Mouse (Mus musculus) liver, embryonic 14.5 days (tissue): ENCODE data around the gene Rspo3. TPM values are rescaled to one million over a fixed set of nuclear protein-coding genes. Genes with fewer than 3 reads are reported as not detected.

ENCODE experiments used
- ATAC-seq: fragments of 200-750 bp; cut with Nextera tagmentation; 2 replicates; pipeline ENCODE4 v1.8.0; 2017; ENCODE audit warnings: moderate number of reproducible peaks, mild to moderate bottlenecking, moderate library complexity; ENCODE audit not compliant: insufficient read depth
- DNase-seq, 3 experiments: peaks; one replicate each; pipeline ENCODE4 v3.0.0-alpha.2; 2012 to 2013; ENCODE audit warnings: low read depth in 3 of 3, low spot score in 3 of 3
- H3K27ac ChIP-seq: fragments of 300-500 bp; sonication (generic); 2 replicates; pipeline ENCODE4 v1.5.1; 2014; ENCODE audit warnings: moderate library complexity, mild to moderate bottlenecking, control low read depth, inconsistent platforms
- H3K27me3 ChIP-seq: fragments of 300-500 bp; sonication (generic); 2 replicates; pipeline ENCODE4 v1.6.1; 2014; ENCODE audit warnings: mild to moderate bottlenecking, low read length, moderate library complexity; ENCODE audit not compliant: control insufficient read depth, insufficient read depth
- H3K36me3 ChIP-seq: fragments of 300-500 bp; sonication (generic); replicated peaks from 2 replicates; pipeline ENCODE4 v1.6.1; 2014; ENCODE audit warnings: low read depth; ENCODE audit not compliant: control insufficient read depth, insufficient read depth
- H3K4me1 ChIP-seq, 2 experiments: fragments of 200-500 bp in 1 of 2; fragments of 300-500 bp in 1 of 2; sonication (generic) in 1 of 2; replicated peaks; 2 replicates each; pipeline ENCODE4 v1.6.1; 2012 to 2014; ENCODE audit warnings: antibody characterized with exemption in 1 of 2, inconsistent platforms in 1 of 2, low read length in 1 of 2; ENCODE audit not compliant: control insufficient read depth in 2 of 2, insufficient read depth in 2 of 2
- H3K4me2 ChIP-seq: fragments of 300-500 bp; sonication (generic); 2 replicates; pipeline ENCODE4 v1.6.1; 2014; ENCODE audit warnings: low read depth, mild to moderate bottlenecking, control low read depth, moderate library complexity
- H3K4me3 ChIP-seq, 2 experiments: fragments of 200-500 bp in 1 of 2; fragments of 300-500 bp in 1 of 2; sonication (generic) in 1 of 2; 2 replicates each; pipeline ENCODE4 v1.5.1; 2012 to 2014; ENCODE audit warnings: low read depth in 2 of 2, low read length in 2 of 2, mild to moderate bottlenecking in 2 of 2, control low read depth in 1 of 2, inconsistent platforms in 1 of 2, moderate library complexity in 1 of 2; ENCODE audit not compliant: insufficient read depth in 1 of 2
- H3K9ac ChIP-seq: fragments of 300-500 bp; sonication (generic); replicated peaks from 2 replicates; pipeline ENCODE4 v1.6.1; 2014; ENCODE audit warnings: mild to moderate bottlenecking, control low read depth, moderate library complexity
- H3K9me3 ChIP-seq: fragments of 300-500 bp; sonication (generic); 2 replicates; pipeline ENCODE4 v1.6.1; 2016; ENCODE audit warnings: low read length, mixed read lengths; ENCODE audit not compliant: control insufficient read depth
- CTCF ChIP-seq: IDR thresholded peaks from 2 replicates; pipeline ENCODE4 v1.5.1; 2016; ENCODE audit warnings: antibody characterized with exemption, low read depth, control low read depth
- EP300 ChIP-seq: IDR thresholded peaks from 2 replicates; pipeline ENCODE4 v1.6.1; 2016; ENCODE audit warnings: antibody characterized with exemption, low read depth
- WGBS: fragments of 180-500 bp; shearing (Covaris S2); extraction: QIAGEN DNeasy Blood & Tissue Kit; methylation state at CpG from one replicate; pipeline ENCODE4 v1.1.7; 2014; ENCODE audit not compliant: insufficient replicate concordance; 5-methylcytosine and 5-hydroxymethylcytosine counted together
- polyA plus RNA-seq, 2 experiments: library from polyadenylated mRNA; depleted of rRNA in 1 of 2; stranded (reverse) in 1 of 2; unstranded in 1 of 2; fragments of >200 nt; fragmentation: Nextera tagmentation in 1 of 2; extraction: Ambion mirVana in 1 of 2; gene quantifications; 2 replicates each; pipeline versions ENCODE4 v1.2.1 to v1.2.3; 2012 to 2014

Rspo3 gene
- polyA plus RNA-seq, 2 experiments: 0.88 to 1.9 TPM

- DNase-seq (peak in 1 of 3 experiments; percentile 6), ATAC-seq (no peak)
- no peak overlapping the region for H3K9ac ChIP-seq
- H3K27me3 ChIP-seq: peaks cover 39% of the 10 kb centered on the region
- H3K4me2 ChIP-seq: no peak overlapping the region
- 2% methylated on average over 30 of the region's 30 CpGs for WGBS
- H3K4me1 ChIP-seq: no peaks in the 10 kb centered on the region
- TF ChIP-seq CTCF (peak; percentile 46), EP300 (no peak)
- no peaks in the 10 kb centered on the region for H3K9me3 ChIP-seq
- no peaks in the 10 kb centered on the region for H3K36me3 ChIP-seq
- H3K4me3 ChIP-seq: peak overlapping the region; percentile 20 to 37; a peak in 3 of 4 replicates
- no peak overlapping the region for H3K27ac ChIP-seq
Observed at GRCm38 (mm10) chr10:29532821-29533715, 2.6 kb downstream of the Rspo3 start.

- TF ChIP-seq CTCF (no peak), EP300 (no peak)
- no peak for ATAC-seq
Observed at GRCm38 (mm10) chr10:29513563-29513962, 22.1 kb downstream of the Rspo3 start.

GRCm38 (mm10) chr10:29508167-29508566 is 27.5 kb downstream of the Rspo3 start:
- TF ChIP-seq CTCF (no peak), EP300 (no peak)
- Histone ChIP-seq H3K4me2 (no peak overlapping the region), H3K9me3 (no peaks in the 10 kb centered on the region), H3K36me3 (no peaks in the 10 kb centered on the region), H3K4me3 (no peak overlapping the region), H3K9ac (no peak overlapping the region), H3K4me1 (no peaks in the 10 kb centered on the region), H3K27me3 (no peaks in the 10 kb centered on the region), H3K27ac (no peak overlapping the region)
- 45% methylated on average over 2 of the region's 2 CpGs for WGBS
- DNase-seq: no peak
- ATAC-seq: no peak

More at GRCm38 (mm10) chr10:29513563-29513962, 22.1 kb downstream of the Rspo3 start:
- H3K36me3 ChIP-seq: no peaks in the 10 kb centered on the region
- no peak overlapping the region for H3K27ac ChIP-seq
- 80% methylated on average over 1 of the region's 1 CpGs for WGBS
- H3K4me1 ChIP-seq: no peaks in the 10 kb centered on the region
- no peak overlapping the region for H3K9ac ChIP-seq
- H3K4me3 ChIP-seq: no peak overlapping the region
- H3K9me3 ChIP-seq: no peaks in the 10 kb centered on the region
- no peak overlapping the region for H3K4me2 ChIP-seq
- DNase-seq: no peak
- no peaks in the 10 kb centered on the region for H3K27me3 ChIP-seq

GRCm38 (mm10) chr10:29497205-29497822 is 38.4 kb downstream of the Rspo3 start:
- DNase-seq: no peak
- H3K36me3 ChIP-seq: no peaks in the 10 kb centered on the region
- 42% methylated on average over 3 of the region's 3 CpGs for WGBS
- H3K4me3 ChIP-seq: no peak overlapping the region
- no peaks in the 10 kb centered on the region for H3K9me3 ChIP-seq
- no peak overlapping the region for H3K9ac ChIP-seq
- H3K27ac ChIP-seq: no peak overlapping the region
- H3K4me1 ChIP-seq: no peaks in the 10 kb centered on the region
- no peak overlapping the region for H3K4me2 ChIP-seq
- no peaks in the 10 kb centered on the region for H3K27me3 ChIP-seq
- TF ChIP-seq CTCF (no peak), EP300 (no peak)
- no peak for ATAC-seq

GRCm38 (mm10) chr10:29493996-29494395 is 41.7 kb downstream of the Rspo3 start:
- ATAC-seq: no peak
- Histone ChIP-seq H3K27ac (no peak overlapping the region), H3K4me2 (no peak overlapping the region), H3K9me3 (no peaks in the 10 kb centered on the region), H3K4me3 (no peak overlapping the region), H3K27me3 (no peaks in the 10 kb centered on the region), H3K4me1 (no peaks in the 10 kb centered on the region), H3K36me3 (no peaks in the 10 kb centered on the region), H3K9ac (no peak overlapping the region)
- no peak for DNase-seq
- TF ChIP-seq CTCF (no peak), EP300 (no peak)
- WGBS: 54% methylated on average over 1 of the region's 1 CpGs
